7 mouse cellular contexts compared by ENCODE assay signal in the genomic region with DNA sequence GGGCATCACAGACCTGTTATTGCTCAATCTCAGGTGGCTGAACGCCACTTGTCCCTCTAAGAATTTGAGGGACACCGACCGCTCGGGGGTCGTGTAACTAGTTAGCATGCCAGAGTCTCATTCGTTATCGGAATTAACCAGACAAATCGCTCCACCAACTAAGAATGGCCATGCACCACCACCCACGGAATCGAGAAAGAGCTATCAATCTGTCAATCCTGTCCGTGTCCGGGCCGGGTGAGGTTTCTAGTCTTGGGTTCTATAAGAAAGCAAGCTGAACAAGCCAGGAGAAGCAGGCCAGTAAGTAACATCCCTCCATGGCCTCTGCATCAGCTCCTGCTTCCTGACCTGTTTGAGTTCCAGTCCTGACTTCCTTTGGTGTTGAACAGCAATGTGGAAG.
A peak's percentile ranks its signal among the peaks of the same experiment; 100 is the strongest.
DNase-seq lines count a peak whose midpoint lies in the region; ATAC-seq and TF ChIP-seq lines count a peak whose summit lies in the region.
"Not testable (repeated sequence)": the region's sequence is repeated elsewhere in the genome, so short reads cannot be mapped to it uniquely, and the experiment has no call there.

No protein-coding gene starts in this region.

- not testable (repeated sequence) for TF ChIP-seq EP300 in MEL (IDR thresholded peaks at IDR 0.05; ENCODE audit: low read depth in 1 of 2, low read length in 2 of 2)

- not testable (repeated sequence) for H3K27ac ChIP-seq in MEL (ENCODE audit: control insufficient read depth, low read depth, low read length); heart, embryonic 14.5 days (replicated peaks in 1 of 2; ENCODE audit: control insufficient read depth in 1 of 2, insufficient read depth in 1 of 2, low read depth in 2 of 2, low read length in 2 of 2); intestine, postnatal 0 days (ENCODE audit: low read depth, low read length); liver, embryonic 13.5 days

- H3K4me2 ChIP-seq in heart, embryonic 14.5 days (ENCODE audit: low read length); intestine, postnatal 0 days (replicated peaks; ENCODE audit: low read depth); liver, embryonic 13.5 days: not testable (repeated sequence)

- not testable (repeated sequence) for H3K4me3 ChIP-seq in MEL (ENCODE audit: control insufficient read depth in 1 of 2, insufficient read depth in 1 of 2, low read depth in 2 of 2, low read length in 2 of 2); heart, embryonic 14.5 days (ENCODE audit: control insufficient read depth in 1 of 2, insufficient read depth in 1 of 2, low read depth in 1 of 2, low read length in 2 of 2); intestine, postnatal 0 days (ENCODE audit: low read depth, low read length); liver, embryonic 13.5 days (replicated peaks)

- 88% methylated on average over 13 of the region's 13 CpGs for WGBS in heart, embryonic 14.5 days
- 88% methylated on average over 13 of the region's 13 CpGs for WGBS in intestine, postnatal 0 days
- 73% methylated on average over 13 of the region's 13 CpGs for WGBS in liver, embryonic 13.5 days (ENCODE audit: insufficient replicate concordance)

- not testable (repeated sequence) for H3K36me3 ChIP-seq in MEL (ENCODE audit: control insufficient read depth in 1 of 2, insufficient read depth in 2 of 2, low read length in 2 of 2); heart, embryonic 14.5 days (ENCODE audit: control insufficient read depth, insufficient read depth, low read length); intestine, postnatal 0 days (ENCODE audit: control insufficient read depth, insufficient read depth); liver, embryonic 13.5 days

- not testable (repeated sequence) for H3K27me3 ChIP-seq in MEL (ENCODE audit: control insufficient read depth in 1 of 2, insufficient read depth in 2 of 2, low read length in 2 of 2); heart, embryonic 14.5 days (ENCODE audit: control insufficient read depth, insufficient read depth, low read length); intestine, postnatal 0 days (replicated peaks; ENCODE audit: control insufficient read depth, insufficient read depth, low read length); liver, embryonic 13.5 days

- not testable (repeated sequence) for H3K79me2 ChIP-seq in MEL (ENCODE audit: control insufficient read depth, insufficient read depth, low read length, poor library complexity)

- ATAC-seq in erythroblast, adult 5-6 weeks (replicated peaks; ENCODE audit: low FRiP score, poor library complexity, severe bottlenecking): peak; percentile 100
- ATAC-seq in heart, embryonic 14.5 days (ENCODE audit: insufficient number of reproducible peaks, insufficient read depth, low FRiP score, low read depth): peak; percentile 89
- peak; percentile 100 for ATAC-seq in intestine, postnatal 0 days
- ATAC-seq in liver, embryonic 13.5 days (ENCODE audit: low read depth): peak; percentile 87
- ATAC-seq in megakaryocyte progenitor cell, adult 5-6 weeks (replicated peaks; ENCODE audit: poor library complexity): peak; percentile 100
- peak; percentile 96 for ATAC-seq in neutrophil, adult 5-6 weeks (ENCODE audit: extremely low read depth, insufficient number of reproducible peaks, low FRiP score, poor library complexity, severe bottlenecking)

- H3K9ac ChIP-seq in MEL (ENCODE audit: control insufficient read depth, low read depth, low read length, poor library complexity, severe bottlenecking); heart, embryonic 14.5 days (ENCODE audit: low read length); intestine, postnatal 0 days (ENCODE audit: low read depth, low read length); liver, embryonic 13.5 days: not testable (repeated sequence)

- TF ChIP-seq POLR2A in MEL (IDR thresholded peaks at IDR 0.05; ENCODE audit: control insufficient read depth in 1 of 2, insufficient read depth in 1 of 2, low read depth in 1 of 2, low read length in 2 of 2, poor library complexity in 1 of 2): not testable (repeated sequence)

- not testable (repeated sequence) for TF ChIP-seq RAD21 in MEL (IDR thresholded peaks at IDR 0.05; ENCODE audit: low read depth, low read length)

- not testable (repeated sequence) for H3K4me1 ChIP-seq in MEL (ENCODE audit: control insufficient read depth in 1 of 2, insufficient read depth in 2 of 2, low read length in 2 of 2); heart, embryonic 14.5 days (ENCODE audit: control insufficient read depth in 2 of 2, insufficient read depth in 2 of 2, low read length in 2 of 2); intestine, postnatal 0 days (replicated peaks; ENCODE audit: control insufficient read depth, insufficient read depth, low read length); liver, embryonic 13.5 days (replicated peaks)

- not testable (repeated sequence) for TF ChIP-seq CTCF in MEL (IDR thresholded peaks at IDR 0.05 in 2 of 3, conservative IDR thresholded peaks at IDR 0.05 in 1 of 3; ENCODE audit: control insufficient read depth in 1 of 3, insufficient read depth in 1 of 3, low read depth in 2 of 3, low read length in 3 of 3, poor library complexity in 1 of 3, severe bottlenecking in 1 of 3); intestine, postnatal 0 days (IDR thresholded peaks at IDR 0.05; ENCODE audit: low read depth)

- peak; percentile 1 for DNase-seq in MEL (ENCODE audit: low read depth, low spot score)
- not testable (repeated sequence) for DNase-seq in liver, embryonic 13.5 days

- H3K9me3 ChIP-seq in MEL (replicated peaks; ENCODE audit: insufficient read depth, low read length); heart, embryonic 14.5 days (ENCODE audit: control insufficient read depth, low read length); intestine, postnatal 0 days (ENCODE audit: control insufficient read depth); liver, embryonic 13.5 days (replicated peaks): not testable (repeated sequence)
